Mouse (Mus musculus) megakaryocyte, adult 5-6 weeks (primary cell): ENCODE measurements around the gene AB124611. TPM values are rescaled to one million over a fixed set of nuclear protein-coding genes. Genes with fewer than 3 reads are reported as not detected.
"Not testable (repeated sequence)": the region's sequence is repeated elsewhere in the genome, so short reads cannot be mapped to it uniquely, and the experiment has no call there.

ENCODE experiments used
- ATAC-seq: 2 replicates; pipeline ENCODE4 v1.8.0; 2016; ENCODE audit warnings: mild to moderate bottlenecking, inconsistent platforms; ENCODE audit not compliant: poor library complexity, severe bottlenecking
- total RNA-seq, 2 experiments: library from RNA; stranded (forward) in 1 of 2; stranded (reverse) in 1 of 2; fragments of 153-499, 151-499 nt in 1 of 2; fragments of 221-1000, 200-1000 nt in 1 of 2; gene quantifications; 2 replicates each; pipeline versions ENCODE4 v1.2.3 to v1.2.4; 2015 to 2017

Gene AB124611
- total RNA-seq, 2 experiments from 2014 or later, result 187 to 296 TPM

DNA sequence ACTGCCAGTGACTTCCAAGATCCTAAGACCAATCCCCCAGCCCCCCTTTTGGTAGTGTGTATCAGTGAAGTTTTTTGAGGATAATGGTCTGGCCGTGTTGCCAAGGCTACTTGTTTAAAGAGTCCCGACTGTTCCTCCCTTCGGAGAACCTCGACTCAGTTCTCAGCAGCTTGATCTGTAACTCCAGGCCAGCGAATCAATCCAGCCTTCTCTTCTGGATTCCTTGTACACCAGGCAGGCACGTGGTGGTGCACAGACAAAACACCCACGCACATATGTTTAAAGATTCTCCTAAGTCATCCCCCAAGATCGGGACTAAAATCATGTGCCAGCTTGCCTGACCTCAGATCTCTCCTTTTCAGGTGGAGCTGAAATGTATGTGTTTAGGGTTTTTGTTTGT lies 68.4 kb downstream of the AB124611 start:
- not testable (repeated sequence) for ATAC-seq

DNA sequence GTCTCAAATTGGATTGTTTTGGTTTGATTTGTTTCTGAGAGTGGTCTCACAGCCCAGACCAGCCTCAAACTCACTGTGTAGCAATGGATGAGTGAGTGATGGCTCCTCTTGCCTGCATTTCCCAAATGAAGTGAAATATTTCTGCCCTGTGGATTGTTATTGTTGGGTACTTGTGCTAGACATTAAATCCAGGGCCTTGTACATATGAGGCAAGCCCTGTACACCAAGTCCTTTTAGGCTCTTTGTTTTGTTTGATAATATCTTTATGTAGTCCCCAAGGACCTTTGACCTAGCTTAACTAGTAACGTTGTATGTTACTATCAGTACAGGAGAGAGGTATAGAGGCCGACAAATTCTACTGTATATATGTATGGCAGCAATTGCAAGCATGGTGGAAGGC lies 68.9 kb downstream of the AB124611 start:
- ATAC-seq, result no peak

Other genes starting within 250 kb of the AB124611 start
- 28.0 and 28.4 TPM in 2 replicates for gene Kri1, start 238.2 kb upstream of the AB124611 start, total RNA-seq (2015)
- gene Kri1, start 238.2 kb upstream of the AB124611 start, total RNA-seq (2017), result 53.6 and 76.9 TPM in 2 replicates
- 132 and 138 TPM in 2 replicates for gene Cdkn2d, start 234.8 kb upstream of the AB124611 start, total RNA-seq (2015)
- gene Cdkn2d, start 234.8 kb upstream of the AB124611 start, total RNA-seq (2017), result 65.6 and 75.3 TPM in 2 replicates
- gene Ap1m2, start 213.8 kb upstream of the AB124611 start, total RNA-seq (2015), result 0.31 and 0.32 TPM in 2 replicates
- gene Ap1m2, start 213.8 kb upstream of the AB124611 start, total RNA-seq (2017), result 0.92 and 1.6 TPM in 2 replicates
- gene Slc44a2, start 205.5 kb upstream of the AB124611 start, total RNA-seq (2015), result 112 and 124 TPM in 2 replicates
- gene Slc44a2, start 205.5 kb upstream of the AB124611 start, total RNA-seq (2017), result 101 and 116 TPM in 2 replicates
- gene Ilf3, start 158.3 kb upstream of the AB124611 start, total RNA-seq (2015), result 21.7 and 22.9 TPM in 2 replicates
- gene Ilf3, start 158.3 kb upstream of the AB124611 start, total RNA-seq (2017), result 42.0 and 42.5 TPM in 2 replicates
- gene Qtrt1, start 114.3 kb upstream of the AB124611 start, total RNA-seq (2015), result 5.4 and 11.8 TPM in 2 replicates
- 6.7 and 9.8 TPM in 2 replicates for gene Qtrt1, start 114.3 kb upstream of the AB124611 start, total RNA-seq (2017)
- gene Dnm2, start 101.3 kb upstream of the AB124611 start, total RNA-seq (2015), result 94.9 and 101 TPM in 2 replicates
- 131 and 144 TPM in 2 replicates for gene Dnm2, start 101.3 kb upstream of the AB124611 start, total RNA-seq (2017)
- 5.4 and 6.2 TPM in 2 replicates for gene Tmed1, start 15.9 kb upstream of the AB124611 start, total RNA-seq (2015)
- gene Tmed1, start 15.9 kb upstream of the AB124611 start, total RNA-seq (2017), result 8.7 and 9.3 TPM in 2 replicates
- gene Carm1, start 20.7 kb downstream of the AB124611 start, total RNA-seq (2015), result 19.1 and 26.3 TPM in 2 replicates
- gene Carm1, start 20.7 kb downstream of the AB124611 start, total RNA-seq (2017), result 8.5 and 14.1 TPM in 2 replicates
- gene Timm29, start 66.5 kb downstream of the AB124611 start, total RNA-seq (2015), result 20.5 and 22.2 TPM in 2 replicates
- gene Timm29, start 66.5 kb downstream of the AB124611 start, total RNA-seq (2017), result 21.3 and 22.3 TPM in 2 replicates
- 5.2 and 5.4 TPM in 2 replicates for gene Yipf2, start 66.7 kb downstream of the AB124611 start, total RNA-seq (2015)
- 5.9 and 8.7 TPM in 2 replicates for gene Yipf2, start 66.7 kb downstream of the AB124611 start, total RNA-seq (2017)
- 41.7 and 43.5 TPM in 2 replicates for gene Smarca4, start 90.0 kb downstream of the AB124611 start, total RNA-seq (2015)
- 46.0 and 56.5 TPM in 2 replicates for gene Smarca4, start 90.0 kb downstream of the AB124611 start, total RNA-seq (2017)
- gene Ldlr, start 197.3 kb downstream of the AB124611 start, total RNA-seq (2015), result 23.8 and 25.6 TPM in 2 replicates
- gene Ldlr, start 197.3 kb downstream of the AB124611 start, total RNA-seq (2017), result 50.1 and 51.5 TPM in 2 replicates
- 49.8 and 57.8 TPM in 2 replicates for gene Spc24, start 234.1 kb downstream of the AB124611 start, total RNA-seq (2015)
- 127 and 156 TPM in 2 replicates for gene Spc24, start 234.1 kb downstream of the AB124611 start, total RNA-seq (2017)